Mouse (Mus musculus) kidney, postnatal 10 days (tissue): ENCODE measurements around the gene Btf3l4.

ENCODE experiments used
- DNase-seq: peaks from one replicate; pipeline ENCODE4 v3.0.0; 2021; ENCODE audit warnings: mixed read lengths

Btf3l4 gene

GRCm38 (mm10) chr4:108832916-108833827 lies at the start of gene Btf3l4:
TSS of gene Btf3l4 (minus strand) at chr4:108833614.
- DNase-seq, result peak; percentile 95

GRCm38 (mm10) chr4:108878963-108879822 lies 45.8 kb upstream of the Btf3l4 start, which contains the start of gene Rab3b:
TSS of gene Rab3b (plus strand) at chr4:108879063.
- DNase-seq, result peak; percentile 76

GRCm38 (mm10) chr4:108877901-108878300 lies 44.5 kb upstream of the Btf3l4 start:
- DNase-seq, result no peak

- no peak for DNase-seq
Measured at GRCm38 (mm10) chr4:108873746-108874145, 40.3 kb upstream of the Btf3l4 start.

- DNase-seq, result peak; percentile 89
Measured at GRCm38 (mm10) chr4:108869730-108870374, 36.4 kb upstream of the Btf3l4 start.

- no peak for DNase-seq
Measured at GRCm38 (mm10) chr4:108866806-108867205, 33.4 kb upstream of the Btf3l4 start.

- no peak for DNase-seq
Measured at GRCm38 (mm10) chr4:108848505-108848848, 15.1 kb upstream of the Btf3l4 start, which contains the start of gene A730015C16Rik. TSS of gene A730015C16Rik (minus strand) at chr4:108848619.

- DNase-seq, result peak; percentile 89
Measured at GRCm38 (mm10) chr4:108847715-108848504, 14.5 kb upstream of the Btf3l4 start, which contains the start of gene Kti12. TSS of gene Kti12 (plus strand) at chr4:108847785.

- no peak for DNase-seq
Measured at GRCm38 (mm10) chr4:108845824-108846569, 12.6 kb upstream of the Btf3l4 start.

- no peak for DNase-seq
Measured at GRCm38 (mm10) chr4:108843336-108843735, 9.9 kb upstream of the Btf3l4 start.

- DNase-seq, result no peak
Measured at GRCm38 (mm10) chr4:108841920-108842578, 8.6 kb upstream of the Btf3l4 start.

- no peak for DNase-seq
Measured at GRCm38 (mm10) chr4:108838031-108838430, 4.6 kb upstream of the Btf3l4 start.

GRCm38 (mm10) chr4:108835496-108835895 lies 2.1 kb upstream of the Btf3l4 start:
- no peak for DNase-seq

- peak; percentile 39 for DNase-seq
Measured at GRCm38 (mm10) chr4:108834971-108835311, 1.5 kb upstream of the Btf3l4 start.

GRCm38 (mm10) chr4:108834115-108834970 lies 929 bp upstream of the Btf3l4 start, which contains the start of gene Txndc12:
TSS of gene Txndc12 (plus strand) at chr4:108834601.
- DNase-seq, result peak; percentile 93

- DNase-seq, result no peak
Measured at GRCm38 (mm10) chr4:108833828-108834114, 357 bp upstream of the Btf3l4 start.

GRCm38 (mm10) chr4:108830698-108831097 lies 2.7 kb downstream of the Btf3l4 start:
- DNase-seq, result no peak

GRCm38 (mm10) chr4:108826643-108827042 lies 6.8 kb downstream of the Btf3l4 start:
- no peak for DNase-seq

GRCm38 (mm10) chr4:108826096-108826495 lies 7.3 kb downstream of the Btf3l4 start:
- no peak for DNase-seq

GRCm38 (mm10) chr4:108825677-108826076 lies 7.7 kb downstream of the Btf3l4 start:
- no peak for DNase-seq
